Mouse (Mus musculus): ENCODE measurements around the gene Ccdc82. TPM values are rescaled to one million over a fixed set of nuclear protein-coding genes. Genes with fewer than 3 reads are reported as not detected.

Ccdc82 gene
- polyA plus RNA-seq, 1 experiment: 21.4 TPM

- peak within 1 kb of the TSS; percentile 69 for H3K4me3 ChIP-seq (ENCODE audit: insufficient read depth, low read length)
- peak within 1 kb of the TSS; percentile 11; the same call in 1 of the 2 replicates for H3K27ac ChIP-seq (ENCODE audit: insufficient read depth, low read length)
- no peak for TF ChIP-seq POLR2A (IDR thresholded peaks at IDR 0.05; ENCODE audit: low read depth, low read length)
- TF ChIP-seq CTCF (IDR thresholded peaks at IDR 0.05; ENCODE audit: borderline replicate concordance, insufficient read depth, low read length): no peak
- peaks cover 5% of the 10 kb centered on the region; the same call in 1 of the 2 replicates for H3K4me1 ChIP-seq (ENCODE audit: control insufficient read depth, insufficient read depth, low read length)
These were observed 1.3 kb upstream of the Ccdc82 start, which contains the start of gene Jrkl for GRCm38 (mm10) chr9:13245481-13245880. Gene Jrkl, minus strand, starts transcription at chr9:13245829.

- no peak overlapping the region for H3K4me3 ChIP-seq (ENCODE audit: insufficient read depth, low read length)
- peaks cover 5% of the 10 kb centered on the region; the same call in 1 of the 2 replicates for H3K4me1 ChIP-seq (ENCODE audit: control insufficient read depth, insufficient read depth, low read length)
- TF ChIP-seq CTCF (IDR thresholded peaks at IDR 0.05; ENCODE audit: borderline replicate concordance, insufficient read depth, low read length) (no peak), POLR2A (IDR thresholded peaks at IDR 0.05; ENCODE audit: low read depth, low read length) (no peak)
- no peak overlapping the region for H3K27ac ChIP-seq (ENCODE audit: insufficient read depth, low read length)
These were observed 1.3 kb downstream of the Ccdc82 start for GRCm38 (mm10) chr9:13248104-13248503.

GRCm38 (mm10) chr9:13251251-13251650 lies 4.5 kb downstream of the Ccdc82 start:
- no peaks in the 10 kb centered on the region for H3K4me1 ChIP-seq (ENCODE audit: control insufficient read depth, insufficient read depth, low read length)
- TF ChIP-seq POLR2A (IDR thresholded peaks at IDR 0.05; ENCODE audit: low read depth, low read length) (no peak), CTCF (IDR thresholded peaks at IDR 0.05; ENCODE audit: borderline replicate concordance, insufficient read depth, low read length) (no peak)
- H3K27ac ChIP-seq (ENCODE audit: insufficient read depth, low read length): no peak overlapping the region
- H3K4me3 ChIP-seq (ENCODE audit: insufficient read depth, low read length): no peak overlapping the region

GRCm38 (mm10) chr9:13256726-13257125 lies 10.0 kb downstream of the Ccdc82 start:
- H3K27ac ChIP-seq (ENCODE audit: insufficient read depth, low read length): no peak overlapping the region
- H3K4me1 ChIP-seq (ENCODE audit: control insufficient read depth, insufficient read depth, low read length): no peaks in the 10 kb centered on the region
- no peak for TF ChIP-seq CTCF (IDR thresholded peaks at IDR 0.05; ENCODE audit: borderline replicate concordance, insufficient read depth, low read length)
- TF ChIP-seq POLR2A (IDR thresholded peaks at IDR 0.05; ENCODE audit: low read depth, low read length): no peak
- no peak overlapping the region for H3K4me3 ChIP-seq (ENCODE audit: insufficient read depth, low read length)

- no peak overlapping the region for H3K4me3 ChIP-seq (ENCODE audit: insufficient read depth, low read length)
- TF ChIP-seq CTCF (IDR thresholded peaks at IDR 0.05; ENCODE audit: borderline replicate concordance, insufficient read depth, low read length): no peak
- TF ChIP-seq POLR2A (IDR thresholded peaks at IDR 0.05; ENCODE audit: low read depth, low read length): no peak
- no peak overlapping the region for H3K27ac ChIP-seq (ENCODE audit: insufficient read depth, low read length)
- no peaks in the 10 kb centered on the region for H3K4me1 ChIP-seq (ENCODE audit: control insufficient read depth, insufficient read depth, low read length)
These were observed 11.4 kb downstream of the Ccdc82 start for GRCm38 (mm10) chr9:13258173-13258572.

GRCm38 (mm10) chr9:13260980-13261379 lies 14.2 kb downstream of the Ccdc82 start:
- Histone ChIP-seq H3K4me1 (ENCODE audit: control insufficient read depth, insufficient read depth, low read length) (no peaks in the 10 kb centered on the region), H3K4me3 (ENCODE audit: insufficient read depth, low read length) (no peak overlapping the region), H3K27ac (ENCODE audit: insufficient read depth, low read length) (no peak overlapping the region)
- TF ChIP-seq CTCF (IDR thresholded peaks at IDR 0.05; ENCODE audit: borderline replicate concordance, insufficient read depth, low read length): no peak
- no peak for TF ChIP-seq POLR2A (IDR thresholded peaks at IDR 0.05; ENCODE audit: low read depth, low read length)

GRCm38 (mm10) chr9:13273219-13273618 lies 26.5 kb downstream of the Ccdc82 start:
- Histone ChIP-seq H3K4me3 (ENCODE audit: insufficient read depth, low read length) (no peak overlapping the region), H3K4me1 (ENCODE audit: control insufficient read depth, insufficient read depth, low read length) (no peaks in the 10 kb centered on the region), H3K27ac (ENCODE audit: insufficient read depth, low read length) (no peak overlapping the region)
- TF ChIP-seq CTCF (IDR thresholded peaks at IDR 0.05; ENCODE audit: borderline replicate concordance, insufficient read depth, low read length) (no peak), POLR2A (IDR thresholded peaks at IDR 0.05; ENCODE audit: low read depth, low read length) (no peak)

GRCm38 (mm10) chr9:13287482-13287881 lies 40.7 kb downstream of the Ccdc82 start:
- TF ChIP-seq CTCF (IDR thresholded peaks at IDR 0.05; ENCODE audit: borderline replicate concordance, insufficient read depth, low read length): no peak
- no peaks in the 10 kb centered on the region for H3K4me1 ChIP-seq (ENCODE audit: control insufficient read depth, insufficient read depth, low read length)
- H3K27ac ChIP-seq (ENCODE audit: insufficient read depth, low read length): peak overlapping the region; percentile 78
- H3K4me3 ChIP-seq (ENCODE audit: insufficient read depth, low read length): no peak overlapping the region

- H3K27ac ChIP-seq (ENCODE audit: insufficient read depth, low read length): peak overlapping the region; percentile 68
- peaks cover 12% of the 10 kb centered on the region for H3K4me1 ChIP-seq (ENCODE audit: control insufficient read depth, insufficient read depth, low read length)
- TF ChIP-seq POLR2A (IDR thresholded peaks at IDR 0.05; ENCODE audit: low read depth, low read length): peak; percentile 80
- peak; percentile 50; the same call in 1 of the 2 replicates for TF ChIP-seq CTCF (IDR thresholded peaks at IDR 0.05; ENCODE audit: borderline replicate concordance, insufficient read depth, low read length)
- peak overlapping the region; percentile 97 for H3K4me3 ChIP-seq (ENCODE audit: insufficient read depth, low read length)
These were observed 49.7 kb downstream of the Ccdc82 start for GRCm38 (mm10) chr9:13296274-13297121.

- Histone ChIP-seq H3K27ac (ENCODE audit: insufficient read depth, low read length) (peak overlapping the region; percentile 63), H3K4me3 (ENCODE audit: insufficient read depth, low read length) (peak overlapping the region; percentile 97), H3K4me1 (ENCODE audit: control insufficient read depth, insufficient read depth, low read length) (peaks cover 13% of the 10 kb centered on the region)
- TF ChIP-seq CTCF (IDR thresholded peaks at IDR 0.05; ENCODE audit: borderline replicate concordance, insufficient read depth, low read length): no peak
- no peak for TF ChIP-seq POLR2A (IDR thresholded peaks at IDR 0.05; ENCODE audit: low read depth, low read length)
These were observed 50.4 kb downstream of the Ccdc82 start for GRCm38 (mm10) chr9:13297122-13297667.

Measured in embryonic fibroblast, embryonic 13.5 days (primary cell).